Mouse (Mus musculus): ENCODE data around the gene Supt4a. TPM values are rescaled to one million over a fixed set of nuclear protein-coding genes. Genes with fewer than 3 reads are reported as not detected.
A peak's percentile ranks its signal among the peaks of the same experiment; 100 is the strongest.

Gene Supt4a
- polyA plus RNA-seq, 1 experiment from 2014 or later: 124 TPM

- Histone ChIP-seq H3K9me3 (ENCODE audit: control insufficient read depth, low read length) (no peaks in the 10 kb centered on the region), H3K4me1 (ENCODE audit: control insufficient read depth in 2 of 2, insufficient read depth in 2 of 2, low read length in 2 of 2) (peaks cover 6 to 8% of the 10 kb centered on the region in 2 experiments), H3K27ac (replicated peaks in 1 of 2; ENCODE audit: control insufficient read depth in 1 of 2, insufficient read depth in 1 of 2, low read depth in 2 of 2, low read length in 2 of 2) (no peak overlapping the region), H3K9ac (ENCODE audit: low read length) (no peak overlapping the region), H3K4me3 (ENCODE audit: control insufficient read depth in 1 of 2, insufficient read depth in 1 of 2, low read depth in 1 of 2, low read length in 2 of 2) (no peak overlapping the region), H3K36me3 (ENCODE audit: control insufficient read depth, insufficient read depth, low read length) (no peaks in the 10 kb centered on the region), H3K27me3 (ENCODE audit: control insufficient read depth, insufficient read depth, low read length) (peaks cover 13% of the 10 kb centered on the region), H3K4me2 (ENCODE audit: low read length) (no peak overlapping the region)
- ATAC-seq (ENCODE audit: insufficient number of reproducible peaks, insufficient read depth, low FRiP score, low read depth): no peak
- whole genome bisulfite sequencing: 49% methylated on average over 4 of the region's 4 CpGs
Observed at GRCm38 (mm10) chr11:87712188-87712587, 25.2 kb upstream of the Supt4a start.

DNA sequence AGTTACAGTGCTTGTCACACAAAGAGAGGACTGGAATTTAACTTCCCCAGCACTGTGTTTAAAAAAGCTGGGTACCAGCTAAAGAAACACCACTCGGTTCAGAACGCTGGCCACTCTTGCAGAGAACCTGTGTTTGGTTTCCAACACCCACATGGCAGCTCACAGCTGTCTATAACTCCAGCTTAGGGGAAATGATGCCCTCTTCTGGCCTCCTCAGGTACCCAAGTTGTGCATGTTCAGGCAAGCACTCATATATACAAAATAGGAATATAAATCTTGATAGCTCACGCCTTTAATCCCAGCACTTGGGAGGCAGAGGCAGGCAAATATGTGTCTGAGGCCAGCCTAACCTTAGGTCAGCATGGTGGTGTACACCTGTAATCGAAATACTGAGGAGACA is 21.4 kb upstream of the Supt4a start:
- H3K4me3 ChIP-seq (ENCODE audit: control insufficient read depth in 1 of 2, insufficient read depth in 1 of 2, low read depth in 1 of 2, low read length in 2 of 2): no peak overlapping the region

GRCm38 (mm10) chr11:87719526-87719925 is 17.8 kb upstream of the Supt4a start:
- peaks cover 0 to 2% of the 10 kb centered on the region in 2 experiments; a peak in 1 of 4 replicates for H3K4me1 ChIP-seq (ENCODE audit: control insufficient read depth in 2 of 2, insufficient read depth in 2 of 2, low read length in 2 of 2)
- H3K9me3 ChIP-seq (ENCODE audit: control insufficient read depth, low read length): no peaks in the 10 kb centered on the region
- H3K4me3 ChIP-seq (ENCODE audit: control insufficient read depth in 1 of 2, insufficient read depth in 1 of 2, low read depth in 1 of 2, low read length in 2 of 2): no peak overlapping the region
- WGBS: 74% methylated on average over 7 of the region's 7 CpGs
- no peak for ATAC-seq (ENCODE audit: insufficient number of reproducible peaks, insufficient read depth, low FRiP score, low read depth)
- H3K27ac ChIP-seq (replicated peaks in 1 of 2; ENCODE audit: control insufficient read depth in 1 of 2, insufficient read depth in 1 of 2, low read depth in 2 of 2, low read length in 2 of 2): no peak overlapping the region
- no peaks in the 10 kb centered on the region for H3K27me3 ChIP-seq (ENCODE audit: control insufficient read depth, insufficient read depth, low read length)
- no peak overlapping the region for H3K4me2 ChIP-seq (ENCODE audit: low read length)
- no peak overlapping the region for H3K9ac ChIP-seq (ENCODE audit: low read length)
- no peaks in the 10 kb centered on the region for H3K36me3 ChIP-seq (ENCODE audit: control insufficient read depth, insufficient read depth, low read length)

More for the DNA sequence above, 21.4 kb upstream of the Supt4a start:
- H3K9ac ChIP-seq (ENCODE audit: low read length): no peak overlapping the region
- no peak overlapping the region for H3K4me2 ChIP-seq (ENCODE audit: low read length)
- no peak overlapping the region for H3K27ac ChIP-seq (replicated peaks in 1 of 2; ENCODE audit: control insufficient read depth in 1 of 2, insufficient read depth in 1 of 2, low read depth in 2 of 2, low read length in 2 of 2)
- H3K36me3 ChIP-seq (ENCODE audit: control insufficient read depth, insufficient read depth, low read length): no peaks in the 10 kb centered on the region
- no peaks in the 10 kb centered on the region for H3K9me3 ChIP-seq (ENCODE audit: control insufficient read depth, low read length)
- H3K4me1 ChIP-seq (ENCODE audit: control insufficient read depth in 2 of 2, insufficient read depth in 2 of 2, low read length in 2 of 2): no peaks in the 10 kb centered on the region
- H3K27me3 ChIP-seq (ENCODE audit: control insufficient read depth, insufficient read depth, low read length): peaks cover 2% of the 10 kb centered on the region
- 82% methylated on average over 4 of the region's 4 CpGs for WGBS
- no peak for ATAC-seq (ENCODE audit: insufficient number of reproducible peaks, insufficient read depth, low FRiP score, low read depth)

GRCm38 (mm10) chr11:87720324-87720723 is 17.0 kb upstream of the Supt4a start:
- no peak for ATAC-seq (ENCODE audit: insufficient number of reproducible peaks, insufficient read depth, low FRiP score, low read depth)
- Histone ChIP-seq H3K9me3 (ENCODE audit: control insufficient read depth, low read length) (no peaks in the 10 kb centered on the region), H3K9ac (ENCODE audit: low read length) (no peak overlapping the region), H3K4me1 (ENCODE audit: control insufficient read depth in 2 of 2, insufficient read depth in 2 of 2, low read length in 2 of 2) (peaks cover under 1 to 2% of the 10 kb centered on the region in 2 experiments; a peak in 3 of 4 replicates), H3K4me3 (ENCODE audit: control insufficient read depth in 1 of 2, insufficient read depth in 1 of 2, low read depth in 1 of 2, low read length in 2 of 2) (no peak overlapping the region), H3K27ac (replicated peaks in 1 of 2; ENCODE audit: control insufficient read depth in 1 of 2, insufficient read depth in 1 of 2, low read depth in 2 of 2, low read length in 2 of 2) (no peak overlapping the region), H3K36me3 (ENCODE audit: control insufficient read depth, insufficient read depth, low read length) (no peaks in the 10 kb centered on the region), H3K4me2 (ENCODE audit: low read length) (no peak overlapping the region), H3K27me3 (ENCODE audit: control insufficient read depth, insufficient read depth, low read length) (no peaks in the 10 kb centered on the region)
- 46% methylated on average over 9 of the region's 9 CpGs for WGBS

DNA sequence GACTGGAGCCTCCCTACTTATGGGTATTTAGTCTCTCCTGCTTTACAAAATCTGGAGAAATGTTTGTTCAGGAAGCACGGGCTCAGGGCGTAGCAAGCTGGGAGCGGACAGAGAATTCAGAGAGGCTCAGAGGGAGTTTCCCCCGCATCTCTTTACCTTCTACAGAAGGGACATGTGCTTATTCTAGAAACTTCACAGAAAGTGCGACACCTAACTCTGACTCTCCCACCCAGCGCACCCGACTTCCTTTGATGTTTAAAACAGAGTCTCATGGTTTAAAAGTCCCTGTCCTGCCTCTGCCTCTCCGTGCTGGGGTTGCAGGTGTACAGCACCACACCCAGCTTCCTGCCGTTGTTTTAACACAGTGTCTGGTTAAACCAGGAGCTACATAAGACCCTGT is 16.5 kb upstream of the Supt4a start:
- H3K4me2 ChIP-seq (ENCODE audit: low read length): no peak overlapping the region
- no peak overlapping the region for H3K27ac ChIP-seq (replicated peaks in 1 of 2; ENCODE audit: control insufficient read depth in 1 of 2, insufficient read depth in 1 of 2, low read depth in 2 of 2, low read length in 2 of 2)
- no peak for ATAC-seq (ENCODE audit: insufficient number of reproducible peaks, insufficient read depth, low FRiP score, low read depth)
- H3K4me1 ChIP-seq (ENCODE audit: control insufficient read depth in 2 of 2, insufficient read depth in 2 of 2, low read length in 2 of 2): peaks cover 6 to 7% of the 10 kb centered on the region in 2 experiments
- no peaks in the 10 kb centered on the region for H3K27me3 ChIP-seq (ENCODE audit: control insufficient read depth, insufficient read depth, low read length)
- 72% methylated on average over 9 of the region's 9 CpGs for WGBS
- no peak overlapping the region for H3K4me3 ChIP-seq (ENCODE audit: control insufficient read depth in 1 of 2, insufficient read depth in 1 of 2, low read depth in 1 of 2, low read length in 2 of 2)
- no peaks in the 10 kb centered on the region for H3K9me3 ChIP-seq (ENCODE audit: control insufficient read depth, low read length)
- no peak overlapping the region for H3K9ac ChIP-seq (ENCODE audit: low read length)
- no peaks in the 10 kb centered on the region for H3K36me3 ChIP-seq (ENCODE audit: control insufficient read depth, insufficient read depth, low read length)

- Histone ChIP-seq H3K27me3 (ENCODE audit: control insufficient read depth, insufficient read depth, low read length) (no peaks in the 10 kb centered on the region), H3K27ac (replicated peaks in 1 of 2; ENCODE audit: control insufficient read depth in 1 of 2, insufficient read depth in 1 of 2, low read depth in 2 of 2, low read length in 2 of 2) (no peak overlapping the region), H3K9ac (ENCODE audit: low read length) (no peak overlapping the region), H3K4me2 (ENCODE audit: low read length) (no peak overlapping the region), H3K4me1 (ENCODE audit: control insufficient read depth in 2 of 2, insufficient read depth in 2 of 2, low read length in 2 of 2) (peaks cover 17 to 21% of the 10 kb centered on the region in 2 experiments), H3K4me3 (ENCODE audit: control insufficient read depth in 1 of 2, insufficient read depth in 1 of 2, low read depth in 1 of 2, low read length in 2 of 2) (no peak overlapping the region), H3K36me3 (ENCODE audit: control insufficient read depth, insufficient read depth, low read length) (no peaks in the 10 kb centered on the region), H3K9me3 (ENCODE audit: control insufficient read depth, low read length) (no peaks in the 10 kb centered on the region)
- WGBS: 78% methylated on average over 3 of the region's 3 CpGs
- no peak for ATAC-seq (ENCODE audit: insufficient number of reproducible peaks, insufficient read depth, low FRiP score, low read depth)
Observed at GRCm38 (mm10) chr11:87722168-87722567, 15.2 kb upstream of the Supt4a start.

DNA sequence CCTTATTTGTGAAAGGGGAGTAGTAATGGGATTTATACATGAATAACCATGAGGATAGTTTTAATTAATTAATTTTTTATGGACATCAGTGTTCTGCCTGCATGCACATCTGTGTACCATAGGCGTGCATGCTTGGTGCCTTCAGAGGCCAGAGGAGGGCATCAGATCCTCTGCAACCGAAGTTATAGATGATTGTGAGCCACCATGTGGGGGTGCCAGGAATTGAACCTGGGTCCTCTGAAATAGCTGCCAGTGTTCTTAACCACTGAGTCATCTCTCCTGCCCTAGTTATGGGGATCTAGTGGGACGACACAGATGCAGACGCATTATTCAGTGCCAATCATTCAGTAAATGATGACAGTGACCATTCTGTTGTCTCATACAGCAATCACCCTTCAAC is 14.5 kb upstream of the Supt4a start:
- 88% methylated on average over 4 of the region's 4 CpGs for WGBS

GRCm38 (mm10) chr11:87725515-87725914 is 11.8 kb upstream of the Supt4a start:
- ATAC-seq (ENCODE audit: insufficient number of reproducible peaks, insufficient read depth, low FRiP score, low read depth): no peak; the same call in 1 of the 2 replicates
- no peak overlapping the region for H3K4me3 ChIP-seq (ENCODE audit: control insufficient read depth in 1 of 2, insufficient read depth in 1 of 2, low read depth in 1 of 2, low read length in 2 of 2)
- H3K4me2 ChIP-seq (ENCODE audit: low read length): peak overlapping the region; percentile 33; the same call in 1 of the 2 replicates
- no peaks in the 10 kb centered on the region for H3K9me3 ChIP-seq (ENCODE audit: control insufficient read depth, low read length)
- peaks cover 17 to 23% of the 10 kb centered on the region in 2 experiments for H3K4me1 ChIP-seq (ENCODE audit: control insufficient read depth in 2 of 2, insufficient read depth in 2 of 2, low read length in 2 of 2)
- peak overlapping the region; percentile 42; the same call in 1 of the 2 replicates for H3K9ac ChIP-seq (ENCODE audit: low read length)
- no peaks in the 10 kb centered on the region for H3K36me3 ChIP-seq (ENCODE audit: control insufficient read depth, insufficient read depth, low read length)
- H3K27me3 ChIP-seq (ENCODE audit: control insufficient read depth, insufficient read depth, low read length): no peaks in the 10 kb centered on the region
- peak overlapping the region; percentile 68 to 71; a peak in 3 of 4 replicates for H3K27ac ChIP-seq (replicated peaks in 1 of 2; ENCODE audit: control insufficient read depth in 1 of 2, insufficient read depth in 1 of 2, low read depth in 2 of 2, low read length in 2 of 2)

More for the DNA sequence above, 14.5 kb upstream of the Supt4a start:
- ATAC-seq (ENCODE audit: insufficient number of reproducible peaks, insufficient read depth, low FRiP score, low read depth): no peak
- Histone ChIP-seq H3K36me3 (ENCODE audit: control insufficient read depth, insufficient read depth, low read length) (no peaks in the 10 kb centered on the region), H3K9me3 (ENCODE audit: control insufficient read depth, low read length) (no peaks in the 10 kb centered on the region), H3K4me3 (ENCODE audit: control insufficient read depth in 1 of 2, insufficient read depth in 1 of 2, low read depth in 1 of 2, low read length in 2 of 2) (no peak overlapping the region), H3K4me2 (ENCODE audit: low read length) (no peak overlapping the region), H3K4me1 (ENCODE audit: control insufficient read depth in 2 of 2, insufficient read depth in 2 of 2, low read length in 2 of 2) (peaks cover 17 to 21% of the 10 kb centered on the region in 2 experiments), H3K27me3 (ENCODE audit: control insufficient read depth, insufficient read depth, low read length) (no peaks in the 10 kb centered on the region), H3K9ac (ENCODE audit: low read length) (no peak overlapping the region), H3K27ac (replicated peaks in 1 of 2; ENCODE audit: control insufficient read depth in 1 of 2, insufficient read depth in 1 of 2, low read depth in 2 of 2, low read length in 2 of 2) (no peak overlapping the region)
